Mouse (Mus musculus): ENCODE measurements around the gene Creb5. TPM values are rescaled to one million over a fixed set of nuclear protein-coding genes. Genes with fewer than 3 reads are reported as not detected.
A peak's percentile ranks its signal among the peaks of the same experiment; 100 is the strongest.

The Creb5 gene
- polyA plus RNA-seq, 1 experiment: 6.1 TPM

DNA sequence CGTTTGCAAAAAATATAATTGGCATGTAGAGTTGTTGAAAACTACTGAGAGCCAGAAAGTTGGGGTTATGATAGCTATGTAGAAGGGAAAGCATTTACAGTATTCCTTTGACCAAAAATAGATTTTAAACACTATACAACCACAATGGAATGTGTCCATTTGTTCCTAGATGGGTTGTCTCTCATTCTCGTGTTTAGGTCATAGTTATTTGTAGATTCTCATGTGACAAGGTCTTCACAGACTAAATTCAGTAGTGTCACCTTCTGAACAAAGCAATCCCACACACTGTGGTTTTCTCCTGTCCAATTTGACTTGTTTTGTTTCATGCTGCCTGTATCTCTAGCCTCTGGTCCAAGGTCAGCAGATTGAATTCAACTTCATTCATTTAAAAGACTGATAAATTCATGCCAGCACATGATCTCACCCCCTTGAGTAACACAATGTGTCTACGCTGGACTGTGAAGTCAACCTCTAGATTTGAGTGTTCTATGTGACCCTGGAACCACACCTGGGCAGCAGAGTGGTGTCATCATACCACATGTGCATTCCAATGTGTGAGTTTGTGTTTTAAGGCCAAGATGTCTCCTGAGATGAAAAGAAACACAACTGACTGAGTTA lies 220.0 kb downstream of the Creb5 start:
- 0 out of 2 replicates have a peak, but pooled peaks cover 2% of the 10 kb centered on the region for H3K9me3 ChIP-seq (replicated peaks; ENCODE audit: control insufficient read depth, insufficient read depth, low read length, poor library complexity, severe bottlenecking)
- H3K36me3 ChIP-seq (ENCODE audit: control insufficient read depth, insufficient read depth, low read length, poor library complexity, severe bottlenecking): no peaks in the 10 kb centered on the region
- H3K4me3 ChIP-seq (ENCODE audit: low read depth, low read length): no peak overlapping the region
- no peaks in the 10 kb centered on the region for H3K27me3 ChIP-seq (ENCODE audit: control insufficient read depth, insufficient read depth, low read length, poor library complexity, severe bottlenecking)
- H3K9ac ChIP-seq (ENCODE audit: low read depth, poor library complexity, severe bottlenecking): no peak overlapping the region
- H3K27ac ChIP-seq (ENCODE audit: insufficient read depth, low read length): no peak overlapping the region
- no peak for TF ChIP-seq EP300 (IDR thresholded peaks at IDR 0.05; ENCODE audit: insufficient read depth, low read depth, low read length)
- TF ChIP-seq POLR2A (IDR thresholded peaks at IDR 0.05; ENCODE audit: insufficient read depth, low read length): no peak
- TF ChIP-seq CTCF (IDR thresholded peaks at IDR 0.05; ENCODE audit: low read depth, low read length): no peak
- H3K4me1 ChIP-seq (ENCODE audit: control insufficient read depth, insufficient read depth, low read length): no peaks in the 10 kb centered on the region

- H3K27me3 ChIP-seq (ENCODE audit: control insufficient read depth, insufficient read depth, low read length, poor library complexity, severe bottlenecking): no peaks in the 10 kb centered on the region
- H3K9ac ChIP-seq (ENCODE audit: low read depth, poor library complexity, severe bottlenecking): no peak overlapping the region
- no peaks in the 10 kb centered on the region for H3K9me3 ChIP-seq (replicated peaks; ENCODE audit: control insufficient read depth, insufficient read depth, low read length, poor library complexity, severe bottlenecking)
- no peaks in the 10 kb centered on the region for H3K36me3 ChIP-seq (ENCODE audit: control insufficient read depth, insufficient read depth, low read length, poor library complexity, severe bottlenecking)
- no peaks in the 10 kb centered on the region for H3K4me1 ChIP-seq (ENCODE audit: control insufficient read depth, insufficient read depth, low read length)
- no peak overlapping the region for H3K4me3 ChIP-seq (ENCODE audit: low read depth, low read length)
- TF ChIP-seq EP300 (IDR thresholded peaks at IDR 0.05; ENCODE audit: insufficient read depth, low read depth, low read length): no peak
- TF ChIP-seq POLR2A (IDR thresholded peaks at IDR 0.05; ENCODE audit: insufficient read depth, low read length): no peak
- TF ChIP-seq CTCF (IDR thresholded peaks at IDR 0.05; ENCODE audit: low read depth, low read length): no peak
- H3K27ac ChIP-seq (ENCODE audit: insufficient read depth, low read length): no peak overlapping the region
These were observed 221.9 kb downstream of the Creb5 start for GRCm38 (mm10) chr6:53508847-53509494.

GRCm38 (mm10) chr6:53510005-53510404 lies 222.9 kb downstream of the Creb5 start:
- TF ChIP-seq EP300 (IDR thresholded peaks at IDR 0.05; ENCODE audit: insufficient read depth, low read depth, low read length) (no peak), CTCF (IDR thresholded peaks at IDR 0.05; ENCODE audit: low read depth, low read length) (peak; percentile 19)
- no peak overlapping the region for H3K4me3 ChIP-seq (ENCODE audit: low read depth, low read length)
- no peaks in the 10 kb centered on the region for H3K27me3 ChIP-seq (ENCODE audit: control insufficient read depth, insufficient read depth, low read length, poor library complexity, severe bottlenecking)
- no peaks in the 10 kb centered on the region for H3K9me3 ChIP-seq (replicated peaks; ENCODE audit: control insufficient read depth, insufficient read depth, low read length, poor library complexity, severe bottlenecking)
- no peak overlapping the region for H3K9ac ChIP-seq (ENCODE audit: low read depth, poor library complexity, severe bottlenecking)
- H3K27ac ChIP-seq (ENCODE audit: insufficient read depth, low read length): no peak overlapping the region
- no peaks in the 10 kb centered on the region for H3K4me1 ChIP-seq (ENCODE audit: control insufficient read depth, insufficient read depth, low read length)
- no peaks in the 10 kb centered on the region for H3K36me3 ChIP-seq (ENCODE audit: control insufficient read depth, insufficient read depth, low read length, poor library complexity, severe bottlenecking)

DNA sequence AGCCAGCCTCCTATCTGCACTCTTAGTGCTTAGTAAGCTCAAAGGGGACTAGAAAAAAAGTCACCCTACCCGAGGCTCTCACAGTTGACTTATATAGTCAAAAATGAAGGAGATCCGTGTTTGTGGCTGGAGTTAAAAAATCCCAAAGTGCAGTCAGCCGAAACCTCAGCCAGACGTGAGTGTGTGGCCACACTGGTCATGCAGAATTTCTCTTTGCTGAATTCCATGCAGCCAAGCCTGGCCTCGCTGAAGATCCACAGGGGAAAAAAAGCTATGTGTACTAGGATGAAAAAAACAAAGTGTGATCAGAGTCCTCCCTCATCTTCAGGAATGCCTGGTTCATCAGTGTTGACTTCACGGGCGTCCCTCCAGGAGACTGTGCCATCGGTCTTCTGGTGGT lies 225.2 kb downstream of the Creb5 start:
- no peaks in the 10 kb centered on the region for H3K36me3 ChIP-seq (ENCODE audit: control insufficient read depth, insufficient read depth, low read length, poor library complexity, severe bottlenecking)
- no peaks in the 10 kb centered on the region for H3K4me1 ChIP-seq (ENCODE audit: control insufficient read depth, insufficient read depth, low read length)
- H3K27me3 ChIP-seq (ENCODE audit: control insufficient read depth, insufficient read depth, low read length, poor library complexity, severe bottlenecking): no peaks in the 10 kb centered on the region
- H3K27ac ChIP-seq (ENCODE audit: insufficient read depth, low read length): no peak overlapping the region
- H3K4me3 ChIP-seq (ENCODE audit: low read depth, low read length): no peak overlapping the region
- H3K9ac ChIP-seq (ENCODE audit: low read depth, poor library complexity, severe bottlenecking): no peak overlapping the region
- TF ChIP-seq POLR2A (IDR thresholded peaks at IDR 0.05; ENCODE audit: insufficient read depth, low read length) (no peak), CTCF (IDR thresholded peaks at IDR 0.05; ENCODE audit: low read depth, low read length) (no peak), EP300 (IDR thresholded peaks at IDR 0.05; ENCODE audit: insufficient read depth, low read depth, low read length) (no peak)
- H3K9me3 ChIP-seq (replicated peaks; ENCODE audit: control insufficient read depth, insufficient read depth, low read length, poor library complexity, severe bottlenecking): no peaks in the 10 kb centered on the region

- H3K9ac ChIP-seq (ENCODE audit: low read depth, poor library complexity, severe bottlenecking): no peak overlapping the region
- H3K27ac ChIP-seq (ENCODE audit: insufficient read depth, low read length): no peak overlapping the region
- no peaks in the 10 kb centered on the region for H3K36me3 ChIP-seq (ENCODE audit: control insufficient read depth, insufficient read depth, low read length, poor library complexity, severe bottlenecking)
- no peaks in the 10 kb centered on the region for H3K9me3 ChIP-seq (replicated peaks; ENCODE audit: control insufficient read depth, insufficient read depth, low read length, poor library complexity, severe bottlenecking)
- TF ChIP-seq EP300 (IDR thresholded peaks at IDR 0.05; ENCODE audit: insufficient read depth, low read depth, low read length) (no peak), POLR2A (IDR thresholded peaks at IDR 0.05; ENCODE audit: insufficient read depth, low read length) (no peak), CTCF (IDR thresholded peaks at IDR 0.05; ENCODE audit: low read depth, low read length) (no peak)
- no peaks in the 10 kb centered on the region for H3K27me3 ChIP-seq (ENCODE audit: control insufficient read depth, insufficient read depth, low read length, poor library complexity, severe bottlenecking)
- no peak overlapping the region for H3K4me3 ChIP-seq (ENCODE audit: low read depth, low read length)
- H3K4me1 ChIP-seq (ENCODE audit: control insufficient read depth, insufficient read depth, low read length): no peaks in the 10 kb centered on the region
These were observed 226.3 kb downstream of the Creb5 start for GRCm38 (mm10) chr6:53513380-53513779.

DNA sequence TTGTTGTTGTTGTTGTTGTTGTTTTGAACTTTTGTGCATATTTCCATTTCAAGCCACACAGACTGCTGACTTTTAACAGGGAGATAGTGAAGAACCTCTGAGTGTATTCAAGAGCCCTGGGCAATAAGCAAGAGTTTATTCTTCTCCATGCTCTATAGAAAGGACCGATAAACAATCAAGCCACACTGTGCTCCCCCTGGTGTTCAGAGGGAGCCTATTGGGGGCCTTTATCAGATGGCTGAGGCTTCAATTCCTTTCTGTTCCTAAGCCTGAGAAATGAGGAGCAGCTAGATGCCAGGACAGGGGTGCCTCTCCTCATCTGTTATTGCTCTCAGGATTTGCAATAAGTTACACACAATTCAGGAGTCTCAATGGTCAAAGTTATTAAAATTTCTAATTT lies 227.8 kb downstream of the Creb5 start:
- Histone ChIP-seq H3K36me3 (ENCODE audit: control insufficient read depth, insufficient read depth, low read length, poor library complexity, severe bottlenecking) (no peaks in the 10 kb centered on the region), H3K9me3 (replicated peaks; ENCODE audit: control insufficient read depth, insufficient read depth, low read length, poor library complexity, severe bottlenecking) (no peaks in the 10 kb centered on the region), H3K9ac (ENCODE audit: low read depth, poor library complexity, severe bottlenecking) (no peak overlapping the region), H3K4me3 (ENCODE audit: low read depth, low read length) (no peak overlapping the region), H3K27ac (ENCODE audit: insufficient read depth, low read length) (no peak overlapping the region), H3K27me3 (ENCODE audit: control insufficient read depth, insufficient read depth, low read length, poor library complexity, severe bottlenecking) (no peaks in the 10 kb centered on the region), H3K4me1 (ENCODE audit: control insufficient read depth, insufficient read depth, low read length) (no peaks in the 10 kb centered on the region)
- TF ChIP-seq EP300 (IDR thresholded peaks at IDR 0.05; ENCODE audit: insufficient read depth, low read depth, low read length) (no peak), POLR2A (IDR thresholded peaks at IDR 0.05; ENCODE audit: insufficient read depth, low read length) (no peak), CTCF (IDR thresholded peaks at IDR 0.05; ENCODE audit: low read depth, low read length) (no peak)

Measured in ES-Bruce4 (cell line).